Mouse (Mus musculus): ENCODE measurements at regions not wholly inside any gene's neighbourhood (a gene's known extent, or its start where the extent isn't known, plus 50 kb on each side); places are given as distances from the start of the nearest gene placed in this dataset.
A peak's percentile ranks its signal among the peaks of the same experiment; 100 is the strongest.

GRCm38 (mm10) chr19:52048378-52048978, 215.6 kb upstream of the Ins1 start:
- DNase-seq (ENCODE audit: low spot score in 2 of 2): no peak

- peak in 1 of 2 experiments; percentile 8 for DNase-seq (ENCODE audit: low spot score in 2 of 2)
These were observed 195.3 kb upstream of the Ins1 start for GRCm38 (mm10) chr19:52068806-52069205.

- no peak for DNase-seq (ENCODE audit: low spot score in 2 of 2)
These were observed 194.1 kb upstream of the Ins1 start for GRCm38 (mm10) chr19:52069919-52070528.

- no peak for DNase-seq (ENCODE audit: low spot score in 2 of 2)
These were observed 192.9 kb upstream of the Ins1 start for GRCm38 (mm10) chr19:52071234-52071633.

- DNase-seq (ENCODE audit: low spot score in 2 of 2): no peak
These were observed 185.1 kb upstream of the Ins1 start for GRCm38 (mm10) chr19:52079020-52079419.

- DNase-seq (ENCODE audit: low spot score in 2 of 2): no peak
These were observed 151.7 kb upstream of the Ins1 start for GRCm38 (mm10) chr19:52112398-52112797.
